Mouse (Mus musculus) layer of hippocampus, postnatal 36 days (tissue): ENCODE results near the gene Map7. TPM values are rescaled to one million over a fixed set of nuclear protein-coding genes. Genes with fewer than 3 reads are reported as not detected.
A peak's percentile ranks its signal among the peaks of the same experiment; 100 is the strongest.

Source experiments
- DNase-seq, 2 experiments: peaks; one replicate each; pipeline ENCODE4 v3.0.0; 2022
- total RNA-seq, 2 experiments: library from RNA; stranded (reverse); gene quantifications; 2 replicates each; pipeline ENCODE4 v1.2.3; 2021

Gene Map7
- total RNA-seq, 2 experiments from 2014 or later = 104 to 121 TPM

- no peak for DNase-seq
Observed at GRCm38 (mm10) chr10:20153507-20153906, 5.2 kb downstream of the Map7 start.

GRCm38 (mm10) chr10:20155401-20155800, 7.1 kb downstream of the Map7 start:
- no peak for DNase-seq

DNA sequence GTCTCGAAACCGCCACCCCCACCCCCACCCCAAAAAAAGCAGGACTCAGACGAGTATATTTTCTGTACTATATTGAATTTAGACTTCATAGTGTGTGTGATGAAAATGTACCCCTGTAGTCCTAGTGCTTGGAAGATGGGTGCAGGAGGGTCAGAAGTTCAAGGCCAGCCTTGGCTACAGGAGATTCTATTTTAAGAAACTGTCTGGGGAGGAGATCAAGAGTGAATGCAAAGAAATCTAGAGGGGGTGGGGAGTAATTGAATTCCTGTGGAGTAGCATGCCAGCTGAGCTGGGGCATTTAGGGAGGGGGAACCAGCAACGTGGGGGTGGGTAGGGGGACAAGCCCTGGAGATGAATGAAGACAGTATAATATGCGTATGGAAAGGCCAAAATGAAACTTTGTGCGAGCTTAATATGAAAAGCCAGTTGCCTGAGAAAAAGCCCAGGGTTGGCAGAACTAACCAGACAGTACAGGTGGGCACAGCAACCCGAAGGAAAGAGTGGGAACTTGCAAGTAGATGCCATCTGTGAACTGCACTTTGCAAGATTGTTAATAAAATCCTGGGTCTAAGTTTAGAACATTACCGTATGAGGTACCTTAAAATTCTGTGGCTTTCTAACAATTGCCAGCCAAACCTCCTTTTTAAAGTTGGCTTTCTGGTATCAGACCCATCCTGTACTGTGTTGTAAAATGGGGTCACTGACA, 8.9 kb downstream of the Map7 start:
- DNase-seq = no peak

DNA sequence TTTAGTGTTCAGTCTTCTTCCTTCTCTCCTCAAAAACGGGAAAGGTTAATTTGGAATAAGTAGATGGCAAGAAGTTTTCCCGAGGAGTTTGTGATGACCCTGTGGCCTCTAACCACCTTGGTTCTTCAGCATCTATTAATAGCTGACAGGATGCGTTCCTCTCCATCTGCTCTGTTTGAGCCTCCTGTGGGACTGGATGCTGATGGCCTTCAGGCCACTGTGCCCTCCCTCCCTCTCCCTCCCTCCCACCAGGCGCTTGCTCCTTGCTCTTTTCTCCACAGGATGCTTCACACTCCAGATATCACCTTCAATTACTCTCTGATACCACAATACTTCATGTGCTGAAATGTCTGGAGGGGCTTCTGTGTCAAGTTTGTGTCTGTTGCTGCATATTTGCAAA, 10.5 kb downstream of the Map7 start:
- no peak for DNase-seq

- DNase-seq = no peak
Observed at GRCm38 (mm10) chr10:20159308-20159707, 11.0 kb downstream of the Map7 start.

GRCm38 (mm10) chr10:20160914-20161313, 12.6 kb downstream of the Map7 start:
- no peak for DNase-seq

DNA sequence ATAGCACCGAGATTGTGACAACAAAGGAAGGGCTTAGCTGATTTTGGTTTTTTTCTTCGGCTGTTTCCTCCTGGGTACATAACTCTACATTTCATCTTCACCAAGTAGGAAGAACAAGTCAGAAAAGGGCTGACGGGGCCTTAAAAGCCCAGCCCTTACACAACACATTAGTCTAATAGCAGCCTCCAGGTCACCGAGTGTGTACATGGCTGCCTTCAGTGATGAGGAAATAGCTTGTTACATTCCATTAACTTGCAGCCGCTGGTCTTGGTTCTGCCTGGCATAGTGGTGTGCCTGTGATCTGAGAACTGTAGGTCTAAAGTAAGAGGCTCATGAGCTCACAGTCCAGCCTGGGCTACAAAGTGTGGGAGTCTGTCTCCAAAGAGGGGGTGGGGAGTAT, 16.5 kb downstream of the Map7 start:
- no peak for DNase-seq

- no peak for DNase-seq
Observed at GRCm38 (mm10) chr10:20166797-20167196, 18.5 kb downstream of the Map7 start.

- no peak for DNase-seq
Observed at GRCm38 (mm10) chr10:20167467-20167866, 19.2 kb downstream of the Map7 start.

GRCm38 (mm10) chr10:20169182-20169674, 21.0 kb downstream of the Map7 start:
- DNase-seq = no peak

- peak in 1 of 2 experiments; percentile 17 for DNase-seq
Observed at GRCm38 (mm10) chr10:20169927-20170604, 21.8 kb downstream of the Map7 start.

GRCm38 (mm10) chr10:20170605-20171088, 22.4 kb downstream of the Map7 start:
- peak; percentile 84 to 86 for DNase-seq

- peak in 1 of 2 experiments; percentile 31 for DNase-seq
Observed at GRCm38 (mm10) chr10:20171209-20171608, 22.9 kb downstream of the Map7 start.

DNA sequence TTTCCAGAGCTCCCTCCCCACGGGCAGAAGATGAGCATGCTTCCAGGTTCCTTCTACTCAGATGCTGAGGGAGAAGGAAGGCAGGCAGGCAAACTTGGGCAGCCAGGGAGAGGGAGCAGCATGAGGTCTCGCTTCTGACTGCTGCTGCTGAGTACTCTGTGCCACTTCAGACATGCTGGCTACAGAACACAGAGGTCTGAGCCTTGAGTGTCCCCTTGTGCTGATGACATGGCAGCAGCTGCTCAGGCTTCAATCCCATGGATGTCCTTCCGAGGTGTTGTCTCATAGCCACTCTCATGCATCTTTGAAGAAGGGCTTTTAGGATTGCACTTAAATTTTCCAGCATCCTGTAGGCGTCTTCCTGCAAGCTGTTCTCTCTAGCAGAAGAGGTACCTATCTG, 23.5 kb downstream of the Map7 start:
- DNase-seq = peak; percentile 33 to 37

GRCm38 (mm10) chr10:20173733-20174132, 25.5 kb downstream of the Map7 start:
- no peak for DNase-seq

- DNase-seq = no peak
Observed at GRCm38 (mm10) chr10:20176054-20176453, 27.8 kb downstream of the Map7 start.

GRCm38 (mm10) chr10:20178807-20179605, 30.7 kb downstream of the Map7 start:
- DNase-seq = no peak

GRCm38 (mm10) chr10:20181198-20181597, 32.9 kb downstream of the Map7 start:
- no peak for DNase-seq

GRCm38 (mm10) chr10:20181680-20182399, 33.6 kb downstream of the Map7 start:
- DNase-seq = no peak

- no peak for DNase-seq
Observed at GRCm38 (mm10) chr10:20184326-20184725, 36.1 kb downstream of the Map7 start.

- DNase-seq = no peak
Observed at GRCm38 (mm10) chr10:20185264-20185663, 37.0 kb downstream of the Map7 start.

DNA sequence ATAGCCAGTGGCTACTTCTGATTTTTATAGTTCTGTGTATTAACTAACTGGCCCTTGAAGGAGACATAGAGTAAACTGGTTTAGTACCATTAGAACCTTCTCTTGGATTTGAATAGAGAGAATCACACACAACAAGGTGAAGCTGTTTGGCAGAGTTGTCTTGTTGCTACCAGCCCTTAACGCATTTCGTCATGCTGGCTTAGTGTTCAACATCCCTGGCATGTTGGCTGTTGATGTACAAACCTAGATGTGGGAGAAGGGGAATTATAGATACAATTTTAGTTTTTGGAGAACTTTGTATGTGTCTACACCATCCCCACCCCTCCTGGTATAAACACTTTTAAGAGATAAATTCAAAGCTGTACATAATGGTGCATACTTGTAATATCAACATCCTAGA, 37.5 kb downstream of the Map7 start:
- no peak for DNase-seq
